Mouse (Mus musculus): ENCODE data around the gene Ogn. TPM values are rescaled to one million over a fixed set of nuclear protein-coding genes. Genes with fewer than 3 reads are reported as not detected.

The Ogn gene
- total RNA-seq, 2 experiments from 2014 or later, result 77.8 to 82.5 TPM

DNA sequence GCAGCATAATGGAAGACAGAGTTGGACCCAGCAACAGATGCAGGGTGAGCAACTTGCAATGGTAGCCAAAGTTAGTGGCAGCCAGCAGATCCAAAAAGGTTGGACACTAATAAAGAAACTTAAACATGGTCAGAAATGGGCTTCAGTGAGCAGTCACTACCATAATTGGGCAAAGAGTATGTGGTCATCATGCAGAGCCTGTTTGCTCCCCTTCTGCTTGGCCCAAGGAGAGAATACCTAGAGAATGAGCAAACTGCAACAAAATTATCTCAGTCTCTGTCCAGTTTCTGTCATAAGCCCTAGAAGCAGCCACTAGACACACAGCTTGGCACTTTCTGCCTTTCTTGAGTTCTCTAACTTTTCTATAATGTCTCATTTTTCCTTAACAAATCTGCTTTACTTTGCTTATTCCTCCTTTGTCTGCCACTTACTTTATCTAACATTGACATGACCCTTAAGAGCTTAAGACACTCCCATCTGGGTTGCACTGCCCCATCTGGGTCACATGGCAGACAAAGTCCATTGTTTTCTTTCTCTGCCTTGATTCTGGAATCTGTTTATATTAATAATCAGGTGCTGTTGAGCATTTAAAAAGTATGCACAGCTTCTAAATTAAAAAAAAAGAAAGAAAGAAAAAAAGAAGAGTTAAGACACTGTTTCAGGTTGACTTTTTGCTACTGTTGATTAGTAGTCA lies 36.0 kb downstream of the Ogn start:
- no peak for DNase-seq
- intact Hi-C loops (cut with DNase I), result loop anchor here (5.0 kb wide), 3 partner anchors 87 to 317 kb away; no protein-coding TSS in a partner anchor

DNA sequence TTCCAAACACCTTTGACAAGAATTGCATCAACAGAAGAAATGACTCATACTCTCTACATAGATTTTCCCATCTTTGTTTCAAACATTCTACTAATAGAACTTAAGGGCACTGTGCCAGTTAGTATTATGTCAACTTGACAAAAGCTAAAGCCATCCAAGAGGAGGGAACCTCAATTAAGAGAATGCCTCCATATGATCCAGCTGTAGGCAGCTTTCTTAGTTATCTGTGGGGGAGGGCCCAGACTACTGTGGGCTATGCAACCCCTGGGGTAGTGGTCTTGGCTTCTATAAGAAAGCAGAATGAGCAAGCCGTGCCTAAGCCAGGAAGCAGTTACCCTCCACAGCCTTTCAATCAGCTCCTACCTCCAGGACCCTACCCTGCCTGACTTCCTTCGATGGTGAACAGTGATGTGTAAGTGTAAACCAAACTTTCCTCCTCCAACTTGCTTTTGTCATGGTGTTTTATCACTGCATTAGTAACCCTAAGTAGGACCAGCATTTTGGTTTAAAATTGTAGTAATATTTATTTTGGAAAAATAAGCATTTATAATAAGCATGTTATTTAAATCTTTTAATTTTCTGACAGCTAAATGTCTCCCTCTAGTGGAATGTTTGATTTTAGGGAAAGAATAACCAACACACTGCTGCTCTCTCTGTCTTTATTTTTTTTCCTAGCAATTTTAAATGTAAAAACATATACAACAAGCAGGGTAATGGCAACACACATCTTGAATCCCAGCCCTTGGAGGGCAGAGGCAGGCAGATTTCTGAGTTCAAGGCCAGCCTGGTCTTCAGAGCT lies 37.1 kb downstream of the Ogn start:
- no peak for DNase-seq
- intact Hi-C loops (cut with DNase I), result loop anchor here (1.0 to 5.0 kb wide), 4 partner anchors 88 to 318 kb away; no protein-coding TSS in a partner anchor

DNA sequence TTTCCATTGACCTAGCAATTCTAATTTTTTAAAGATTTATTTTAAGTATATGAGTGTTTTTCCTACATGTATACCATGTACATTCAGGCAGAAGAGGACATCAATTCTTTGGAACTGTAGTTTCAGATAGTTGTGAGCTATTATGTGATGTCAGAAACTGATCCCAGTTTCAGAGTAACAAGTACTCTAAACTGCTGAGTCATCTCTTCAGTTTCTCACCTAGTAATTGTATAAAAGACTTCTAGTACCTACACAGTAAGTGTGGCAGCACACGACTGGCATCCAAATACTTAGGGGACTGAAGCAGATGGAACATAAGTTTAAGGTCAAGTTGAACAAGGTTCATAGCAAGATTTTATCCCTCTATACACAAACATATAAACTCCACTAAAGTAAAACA lies 38.2 kb downstream of the Ogn start:
- intact Hi-C loops (cut with DNase I), result no loop called here
- no peak for DNase-seq

DNA sequence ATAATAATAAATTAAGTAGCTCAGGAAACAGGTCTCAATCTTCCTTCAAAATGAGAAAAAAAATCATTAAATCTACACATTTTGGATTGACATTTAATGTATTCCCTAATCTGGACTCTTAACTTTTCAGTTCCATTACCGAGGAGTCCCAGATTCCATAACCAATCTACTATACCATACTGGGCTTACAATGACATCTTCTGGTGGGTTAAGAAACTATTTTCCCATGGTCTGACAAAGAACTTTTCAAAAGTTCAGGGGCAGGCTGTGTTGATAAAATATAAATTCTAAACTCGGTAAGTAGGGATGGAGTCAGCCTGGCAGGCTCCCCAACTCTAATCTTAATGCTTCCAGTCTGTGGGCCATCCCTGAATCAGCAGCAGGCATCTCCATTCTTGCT lies 43.3 kb downstream of the Ogn start:
- intact Hi-C loops (cut with DNase I), result loop anchor here (10.0 kb wide), 1 partner anchor 436 kb away; the partner anchor contains the start of gene Card19
- DNase-seq, result no peak

DNA sequence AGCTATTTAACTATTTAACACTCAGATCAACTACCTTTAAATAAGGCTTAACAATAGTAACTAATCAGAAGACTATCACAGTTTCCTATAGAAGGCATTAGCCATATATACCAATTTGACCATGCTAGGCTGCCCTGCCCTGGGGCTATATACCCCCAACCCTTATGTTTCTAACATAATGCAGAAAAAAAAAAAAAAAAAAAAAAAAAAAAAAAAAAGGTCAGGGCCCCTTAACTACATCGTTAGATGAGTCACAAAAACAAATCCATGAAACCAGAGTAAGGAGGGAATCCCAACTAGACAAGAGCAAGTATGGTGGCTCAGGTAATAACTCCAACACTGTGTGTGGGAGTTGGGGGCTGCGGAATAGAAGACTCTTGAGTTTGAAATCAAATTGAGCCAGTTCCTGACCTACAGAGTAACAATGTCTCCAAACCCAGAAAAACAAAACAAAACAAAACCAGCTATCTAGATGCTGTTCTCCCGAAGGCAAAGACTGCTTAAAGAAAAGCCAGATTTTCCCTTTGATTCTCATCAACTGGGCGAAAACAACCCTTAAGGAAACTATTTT lies 44.0 kb downstream of the Ogn start:
- DNase-seq, result no peak
- intact Hi-C loops (cut with DNase I), result loop anchor here (10.0 kb wide), 1 partner anchor 437 kb away; the partner anchor contains the start of gene Card19

- intact Hi-C loops (cut with DNase I), result loop anchor here (10.0 kb wide), 1 partner anchor 438 kb away; the partner anchor contains the start of gene Card19
- DNase-seq, result peak; percentile 99 to 100
Observed at GRCm38 (mm10) chr13:49652481-49653179, 44.8 kb downstream of the Ogn start, which contains the start of the genes Cenpp and Nol8. TSS of gene Cenpp (minus strand) at chr13:49652785. TSS of gene Nol8 (plus strand) at chr13:49653078.

- no peak for DNase-seq
- intact Hi-C loops (cut with DNase I), result loop anchor here (10.0 kb wide), 1 partner anchor 438 kb away; the partner anchor contains the start of gene Card19
Observed at GRCm38 (mm10) chr13:49653180-49653541, 45.3 kb downstream of the Ogn start.

Other genes with a start within 250 kb of the Ogn start
- 1 to 10 TPM; 7.1 to 7.4 TPM for gene Ippk, start 186.8 kb upstream of the Ogn start, total RNA-seq (2021)
- 1 to 10 TPM; 1.2 to 1.4 TPM for gene Tes3-ps, start 114.7 kb upstream of the Ogn start, total RNA-seq (2021)
- gene Ecm2, start 103.2 kb upstream of the Ogn start, total RNA-seq (2021), result 10 to 100 TPM; 16.4 to 19.1 TPM
- 10 to 100 TPM; 73.3 to 74.1 TPM for gene Aspn, start 63.6 kb upstream of the Ogn start, total RNA-seq (2021)
- 1 to 10 TPM; 1.9 to 2.6 TPM for gene Omd, start 25.6 kb upstream of the Ogn start, total RNA-seq (2021)
- 1 to 10 TPM; 2.5 to 3.2 TPM for gene Cenpp, start 44.7 kb downstream of the Ogn start, total RNA-seq (2021)
- gene Nol8, start 45.0 kb downstream of the Ogn start, total RNA-seq (2021), result 10 to 100 TPM; 11.1 to 17.2 TPM
- gene Iars, start 74.1 kb downstream of the Ogn start, total RNA-seq (2021), result 10 to 100 TPM; 54.4 to 61.1 TPM
- gene Gm30302, start 191.0 kb downstream of the Ogn start, total RNA-seq (2021), result under 1 TPM; 0.10 to 0.24 TPM

Measured in heart, postnatal 14 days (tissue).